14 mouse cellular contexts compared by ENCODE assay signal in the genomic region with DNA sequence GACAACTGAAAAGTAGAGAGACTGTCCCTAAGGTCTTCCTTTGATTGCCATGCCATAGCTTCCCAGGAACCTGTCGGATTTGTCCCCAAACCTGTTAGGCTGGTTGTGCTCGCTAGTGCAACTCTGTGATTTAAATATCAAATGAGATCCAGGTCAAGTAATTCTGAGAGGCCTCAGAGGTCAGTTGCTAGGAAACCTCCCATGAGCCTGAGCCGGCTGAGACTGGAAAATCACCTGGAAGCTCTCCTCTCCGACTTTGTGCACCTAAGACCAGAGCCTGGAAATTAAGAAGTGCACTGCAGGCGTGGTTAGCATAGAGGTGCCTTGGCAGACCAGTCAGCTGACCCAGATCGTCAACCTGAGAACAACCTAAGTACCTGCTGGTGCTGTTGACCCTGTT. TPM values are rescaled to one million over a fixed set of nuclear protein-coding genes. Genes with fewer than 3 reads are reported as not detected.
A peak's percentile ranks its signal among the peaks of the same experiment; 100 is the strongest.
DNase-seq lines count a peak whose midpoint lies in the region; ATAC-seq lines count a peak whose summit lies in the region.
"Had no signal": no experiment of that assay in that cellular context is flagged by ENCODE, and none has a peak within 500 bp of the region (broad histone marks: within the 10 kb centered on the region; RNA-seq: fewer than 3 reads in every experiment).

No protein-coding gene starts in this region.

- no peaks in the 10 kb centered on the region for H3K4me1 ChIP-seq in stomach, embryonic 15.5 days
- no peaks in the 10 kb centered on the region for H3K4me1 ChIP-seq in heart, embryonic 12.5 days (replicated peaks)

- no peak overlapping the region for H3K4me3 ChIP-seq in stomach, embryonic 15.5 days (replicated peaks)
- H3K4me3 ChIP-seq in heart, embryonic 12.5 days: no peak overlapping the region
- H3K4me3 ChIP-seq: limb, embryonic 15.5 days had no signal

- 28% methylated on average over 6 of the region's 6 CpGs for WGBS in large intestine, adult 2 months
- 45% methylated on average over 6 of the region's 6 CpGs for WGBS in stomach, embryonic 15.5 days
- 50% methylated on average over 6 of the region's 6 CpGs for WGBS in heart, embryonic 12.5 days

- ATAC-seq in stomach, embryonic 15.5 days (ENCODE audit: insufficient read depth, low FRiP score, low read depth): peak; percentile 66; the same call in 1 of the 2 replicates
- no peak for ATAC-seq in heart, embryonic 12.5 days (ENCODE audit: insufficient number of reproducible peaks, low FRiP score)

- H3K9me3 ChIP-seq in stomach, embryonic 15.5 days: no peaks in the 10 kb centered on the region
- H3K9me3 ChIP-seq in heart, embryonic 12.5 days (replicated peaks): 0 out of 2 replicates have a peak, but pooled peaks cover 5% of the 10 kb centered on the region
- H3K9me3 ChIP-seq: limb, embryonic 15.5 days had no signal

- no peak overlapping the region for H3K9ac ChIP-seq in stomach, embryonic 15.5 days
- no peak overlapping the region for H3K9ac ChIP-seq in heart, embryonic 12.5 days
- H3K9ac ChIP-seq: limb, embryonic 15.5 days had no signal

- DNase-seq in embryo, embryonic 10 days (ENCODE audit: low spot score): peak; percentile 35
- no peak for DNase-seq in embryo, embryonic 10.5 days (ENCODE audit: low spot score)
- DNase-seq in kidney, adult 18-20 months: peak; percentile 67
- DNase-seq in large intestine, adult 2 months (ENCODE audit: low read depth, low spot score): peak; percentile 72
- no peak for DNase-seq in gastrocnemius, adult 8-10 months (ENCODE audit: low spot score in 2 of 2)
- no peak for DNase-seq in left cerebral cortex, adult 9 months (ENCODE audit: low spot score in 2 of 2)
- DNase-seq: adrenal gland, adult 8-10 months; cerebellum, adult 11-12 months had no signal

- H3K27ac ChIP-seq in stomach, embryonic 15.5 days: peak overlapping the region; percentile 72
- H3K27ac ChIP-seq in heart, embryonic 12.5 days (ENCODE audit: poor library complexity, severe bottlenecking): no peak overlapping the region
- H3K27ac ChIP-seq: limb, embryonic 15.5 days had no signal

- peaks cover 16% of the 10 kb centered on the region; the same call in 1 of the 2 replicates for H3K36me3 ChIP-seq in stomach, embryonic 15.5 days
- H3K36me3 ChIP-seq in heart, embryonic 12.5 days: no peaks in the 10 kb centered on the region
- H3K36me3 ChIP-seq: limb, embryonic 15.5 days had no signal

- H3K4me2 ChIP-seq in stomach, embryonic 15.5 days: 0 out of 2 replicates have a peak overlapping the region, but pooled peaks have one; percentile 5
- H3K4me2 ChIP-seq in heart, embryonic 12.5 days: no peak overlapping the region
- H3K4me2 ChIP-seq: limb, embryonic 15.5 days had no signal

- no peaks in the 10 kb centered on the region for H3K27me3 ChIP-seq in stomach, embryonic 15.5 days (replicated peaks)
- H3K27me3 ChIP-seq in heart, embryonic 12.5 days (replicated peaks): peaks cover 16% of the 10 kb centered on the region; the same call in 1 of the 2 replicates
- H3K27me3 ChIP-seq: limb, embryonic 15.5 days had no signal

RNA-seq across cellular contexts. Expression of a gene that starts 41.0 kb away (rescaled TPM):
- 0.73 and 0.95 TPM in 2 replicates for polyA plus RNA-seq in large intestine, adult 2 months (2012; rRNA removed)
- polyA plus RNA-seq in stomach, embryonic 15.5 days (2015; fragmentation: Nextera tagmentation; extraction: Ambion mirVana): 2.4 and 2.6 TPM in 2 replicates
- not detected for total RNA-seq in gastrocnemius, adult 8-10 months (2022)
- 0.22 and 0.23 TPM in 2 replicates for polyA plus RNA-seq in heart, embryonic 12.5 days (2016; fragmentation: Nextera tagmentation; extraction: Ambion mirVana)
- total RNA-seq: adrenal gland, adult 8-10 months; heart, adult 8-10 months; hematopoietic stem cell, adult 5-6 weeks; MEL had no signal

Comparison
In these comparisons a context has a peak if more than half of its experiments do, and no peak if none do; other contexts are left out.
1. DNase-seq: peak in embryo, embryonic 10 days (single experiment), kidney, adult 18-20 months (single experiment) and large intestine, adult 2 months (single experiment); none in embryo, embryonic 10.5 days (single experiment), gastrocnemius, adult 8-10 months (0 of 2) and left cerebral cortex, adult 9 months (0 of 2).